Mouse (Mus musculus): ENCODE data around the gene Defb29.

- TF ChIP-seq POLR2A (IDR thresholded peaks at IDR 0.05; ENCODE audit: borderline replicate concordance, control insufficient read depth, low read depth, low read length) (no peak), CTCF (IDR thresholded peaks at IDR 0.05; ENCODE audit: control insufficient read depth, insufficient read depth, low read length) (no peak)
These were observed 23.8 kb downstream of the Defb29 start for GRCm38 (mm10) chr2:152516084-152516483.
